Mouse (Mus musculus) B cell, adult 67 days (primary cell): Measurements from ENCODE around the gene Nxf3. TPM values are rescaled to one million over a fixed set of nuclear protein-coding genes. Genes with fewer than 3 reads are reported as not detected.

Experiments used
- total RNA-seq, 2 experiments: library from RNA; stranded (reverse); gene quantifications; 4 replicates each; pipeline ENCODE4 v1.2.4; 2023

Gene Nxf3
- total RNA-seq: not detected

GRCm38 (mm10) chrX:136085155-136085554, at the start of gene Nxf3:
Nxf3 (minus strand) TSS chrX:136085255.

GRCm38 (mm10) chrX:136068020-136068419, 17.0 kb downstream of the Nxf3 start, which contains the start of gene Bex2:
Bex2 (minus strand) TSS chrX:136068236.

GRCm38 (mm10) chrX:136032799-136033763, 52.0 kb downstream of the Nxf3 start, which contains the start of gene Arxes1:
Arxes1 (plus strand) TSS chrX:136033367.

Other genes starting within 250 kb of the Nxf3 start
- gene Gprasp2, start 246.2 kb downstream of the Nxf3 start, total RNA-seq: 10 to 100 TPM in 1 of 2 experiments, 1 to 10 TPM in 1; 9.3 to 17.2 TPM
- gene Arxes2, start 91.4 kb downstream of the Nxf3 start, total RNA-seq: under 1 TPM in 1 of 2 experiments, not detected in 1; 0.36 TPM
- not detected for gene Arxes1, start 51.9 kb downstream of the Nxf3 start, total RNA-seq
- not detected for gene Bex2, start 17.0 kb downstream of the Nxf3 start, total RNA-seq
- gene Bex4, start 53.7 kb upstream of the Nxf3 start, total RNA-seq: not detected
- gene Tceal8, start 87.1 kb upstream of the Nxf3 start, total RNA-seq: 1 to 10 TPM; 2.5 to 2.6 TPM
- gene Tceal5, start 118.6 kb upstream of the Nxf3 start, total RNA-seq: not detected
- not detected for gene Tceal7, start 129.5 kb upstream of the Nxf3 start, total RNA-seq
- 1 to 10 TPM; 1.6 to 2.4 TPM for gene Bex1, start 130.3 kb upstream of the Nxf3 start, total RNA-seq
- gene Tceal9, start 159.8 kb upstream of the Nxf3 start, total RNA-seq: 10 to 100 TPM; 49.5 to 54.5 TPM
- 10 to 100 TPM; 54.6 to 74.3 TPM for gene Bex3, start 185.0 kb upstream of the Nxf3 start, total RNA-seq